Mouse (Mus musculus) testis, adult 2 months (tissue): ENCODE measurements around the gene Map3k14.

Experiments
- CTCF ChIP-seq: fragments of 200-500 bp; IDR thresholded peaks from 2 replicates; pipeline ENCODE4 v1.5.1; 2012; ENCODE audit warnings: low read depth, mild to moderate bottlenecking, inconsistent platforms, low read length, moderate library complexity; ENCODE audit not compliant: control insufficient read depth, insufficient read depth, insufficient replicate concordance
- POLR2A ChIP-seq: fragments of 200-500 bp; IDR thresholded peaks from 2 replicates; pipeline ENCODE4 v1.6.1; 2012; ENCODE audit warnings: low read depth, mild to moderate bottlenecking, inconsistent platforms, low read length, moderate library complexity; ENCODE audit not compliant: control insufficient read depth

DNA sequence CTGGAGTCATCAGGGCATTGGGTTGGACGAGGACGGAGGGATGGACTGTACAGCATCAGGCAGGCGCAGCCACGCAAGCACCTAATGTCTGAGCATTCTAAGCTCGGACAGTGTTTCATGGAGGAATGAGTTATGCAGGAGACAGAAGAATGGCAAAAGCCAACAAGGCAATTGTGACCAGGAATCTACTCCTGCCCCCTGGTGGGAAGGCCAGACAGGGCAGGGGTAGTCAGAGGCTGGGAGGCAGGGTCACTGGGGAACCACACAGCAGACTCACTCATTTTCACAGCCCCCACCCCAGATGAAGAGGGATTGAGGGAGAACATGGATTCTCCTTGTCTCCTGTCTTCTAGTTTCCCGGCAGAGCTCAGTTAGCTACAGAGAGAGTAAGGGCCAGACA lies 4.7 kb upstream of the Map3k14 start:
- TF ChIP-seq CTCF (no peak), POLR2A (no peak)
